14 mouse cellular contexts compared by ENCODE assay signal in the genomic region with DNA sequence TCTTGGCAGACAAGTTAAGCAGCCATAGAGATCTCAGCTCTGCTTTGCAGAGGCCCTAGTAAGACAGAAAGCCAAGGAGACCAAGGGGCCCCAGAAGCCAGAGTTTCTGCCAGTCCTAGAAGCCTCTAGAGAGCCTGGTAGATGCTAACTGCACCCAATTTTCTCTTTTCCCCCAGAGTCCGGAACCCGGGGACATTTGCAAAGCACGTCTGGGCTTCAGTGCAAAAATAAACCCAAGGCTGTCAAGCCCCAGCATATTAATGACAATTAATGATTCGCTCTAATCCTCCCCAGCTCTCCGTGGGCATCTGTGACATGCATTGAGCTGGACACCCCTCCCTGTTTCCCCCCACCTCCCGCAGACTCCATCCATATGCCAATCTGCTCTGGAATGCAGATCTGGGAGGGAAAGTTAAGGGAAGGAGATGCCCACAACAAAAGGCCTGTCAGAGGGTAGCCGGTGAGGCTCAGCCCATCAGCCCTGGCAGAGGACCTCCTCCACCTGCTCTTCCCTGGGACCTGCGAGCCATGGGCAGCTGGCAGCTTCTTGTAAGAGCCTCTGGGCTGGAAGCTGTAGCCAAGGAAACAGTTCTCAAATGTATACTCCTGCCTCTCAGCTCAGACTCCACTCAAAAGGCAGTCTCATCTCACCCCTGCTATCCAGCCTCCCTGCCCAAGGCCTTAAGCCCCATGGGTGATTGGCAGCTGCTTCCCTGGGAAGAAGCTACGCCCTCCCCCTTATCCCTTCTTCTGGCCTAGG.
DNase-seq lines count a peak whose midpoint lies in the region; ATAC-seq lines count a peak whose summit lies in the region.
"Had no signal": no experiment of that assay in that cellular context is flagged by ENCODE, and none has a peak within 500 bp of the region (broad histone marks: within the 10 kb centered on the region; RNA-seq: fewer than 3 reads in every experiment).

No protein-coding gene starts in this region.

- H3K27ac ChIP-seq in neural tube, embryonic 13.5 days (replicated peaks), result 0 out of 2 replicates have a peak overlapping the region, but pooled peaks have one; percentile 6
- no peak overlapping the region for H3K27ac ChIP-seq in neural tube, embryonic 15.5 days (replicated peaks)
- H3K27ac ChIP-seq in hindbrain, embryonic 10.5 days, result peak overlapping the region; percentile 35
- H3K27ac ChIP-seq in midbrain, embryonic 13.5 days, result peak overlapping the region; percentile 75
- no peak overlapping the region for H3K27ac ChIP-seq in liver, embryonic 11.5 days (ENCODE audit: low read depth, low read length)
- H3K27ac ChIP-seq: heart, embryonic 13.5 days; kidney, postnatal 0 days; limb, embryonic 13.5 days; stomach, postnatal 0 days had no signal

- H3K4me2 ChIP-seq in neural tube, embryonic 13.5 days, result no peak overlapping the region
- no peak overlapping the region for H3K4me2 ChIP-seq in neural tube, embryonic 15.5 days
- H3K4me2 ChIP-seq in midbrain, embryonic 13.5 days (replicated peaks), result 0 out of 2 replicates have a peak overlapping the region, but pooled peaks have one; percentile 1
- no peak overlapping the region for H3K4me2 ChIP-seq in liver, embryonic 11.5 days
- H3K4me2 ChIP-seq: heart, embryonic 13.5 days; limb, embryonic 13.5 days had no signal

- H3K4me1 ChIP-seq in neural tube, embryonic 13.5 days (replicated peaks), result peaks cover 17% of the 10 kb centered on the region
- H3K4me1 ChIP-seq in neural tube, embryonic 15.5 days, result peaks cover 16% of the 10 kb centered on the region
- peaks cover 25% of the 10 kb centered on the region for H3K4me1 ChIP-seq in hindbrain, embryonic 10.5 days (replicated peaks)
- peaks cover 32% of the 10 kb centered on the region for H3K4me1 ChIP-seq in midbrain, embryonic 13.5 days (replicated peaks)
- no peaks in the 10 kb centered on the region for H3K4me1 ChIP-seq in liver, embryonic 11.5 days (replicated peaks; ENCODE audit: control insufficient read depth, insufficient read depth, low read length)
- H3K4me1 ChIP-seq: heart, embryonic 13.5 days; limb, embryonic 13.5 days had no signal

- WGBS in neural tube, embryonic 13.5 days, result 27% methylated on average over 9 of the region's 9 CpGs
- WGBS in neural tube, embryonic 15.5 days, result 34% methylated on average over 9 of the region's 9 CpGs
- WGBS in hindbrain, embryonic 10.5 days, result 33% methylated on average over 9 of the region's 9 CpGs
- WGBS in midbrain, embryonic 13.5 days, result 10% methylated on average over 9 of the region's 9 CpGs
- WGBS in liver, embryonic 11.5 days, result 59% methylated on average over 9 of the region's 9 CpGs

- H3K27me3 ChIP-seq in neural tube, embryonic 13.5 days, result no peaks in the 10 kb centered on the region
- H3K27me3 ChIP-seq in neural tube, embryonic 15.5 days (replicated peaks), result no peaks in the 10 kb centered on the region
- no peaks in the 10 kb centered on the region for H3K27me3 ChIP-seq in hindbrain, embryonic 10.5 days (ENCODE audit: insufficient read depth, poor library complexity, severe bottlenecking)
- no peaks in the 10 kb centered on the region for H3K27me3 ChIP-seq in midbrain, embryonic 13.5 days
- H3K27me3 ChIP-seq in liver, embryonic 11.5 days (replicated peaks; ENCODE audit: control insufficient read depth, insufficient read depth, low read length), result no peaks in the 10 kb centered on the region
- H3K27me3 ChIP-seq: heart, embryonic 13.5 days; limb, embryonic 13.5 days had no signal

- DNase-seq in hindbrain, embryonic 10.5 days (ENCODE audit: low spot score), result peak; percentile 17
- no peak for DNase-seq in yolk sac, embryonic 10.5 days (ENCODE audit: low spot score)
- no peak for DNase-seq in liver, embryonic 11.5 days (ENCODE audit: low spot score)
- no peak for DNase-seq in spleen, adult 18-20 months
- DNase-seq: lung, adult 18-20 months; thymus, postnatal 36 days had no signal

- peak; percentile 72 for ATAC-seq in neural tube, embryonic 13.5 days (ENCODE audit: low read depth)
- ATAC-seq in neural tube, embryonic 15.5 days (ENCODE audit: low FRiP score), result no peak; the same call in 1 of the 2 replicates
- ATAC-seq in midbrain, embryonic 13.5 days, result peak; percentile 85
- no peak for ATAC-seq in liver, embryonic 11.5 days (replicated peaks; ENCODE audit: low FRiP score)
- ATAC-seq: inflammation-experienced regulatory T-cells, adult 6 months had no signal

- no peaks in the 10 kb centered on the region for H3K9me3 ChIP-seq in neural tube, embryonic 13.5 days
- no peaks in the 10 kb centered on the region for H3K9me3 ChIP-seq in neural tube, embryonic 15.5 days (replicated peaks)
- no peaks in the 10 kb centered on the region for H3K9me3 ChIP-seq in hindbrain, embryonic 10.5 days
- H3K9me3 ChIP-seq in midbrain, embryonic 13.5 days, result no peaks in the 10 kb centered on the region
- no peaks in the 10 kb centered on the region for H3K9me3 ChIP-seq in liver, embryonic 11.5 days (ENCODE audit: control insufficient read depth, low read length)
- H3K9me3 ChIP-seq: heart, embryonic 13.5 days; limb, embryonic 13.5 days had no signal

- H3K9ac ChIP-seq in neural tube, embryonic 13.5 days, result no peak overlapping the region
- no peak overlapping the region for H3K9ac ChIP-seq in neural tube, embryonic 15.5 days (replicated peaks)
- H3K9ac ChIP-seq in midbrain, embryonic 13.5 days (replicated peaks), result no peak overlapping the region
- no peak overlapping the region for H3K9ac ChIP-seq in liver, embryonic 11.5 days (ENCODE audit: low read depth, low read length)
- H3K9ac ChIP-seq: heart, embryonic 13.5 days; limb, embryonic 13.5 days had no signal

- H3K36me3 ChIP-seq in neural tube, embryonic 13.5 days, result no peaks in the 10 kb centered on the region
- H3K36me3 ChIP-seq in neural tube, embryonic 15.5 days, result no peaks in the 10 kb centered on the region
- H3K36me3 ChIP-seq in hindbrain, embryonic 10.5 days, result no peaks in the 10 kb centered on the region
- H3K36me3 ChIP-seq in midbrain, embryonic 13.5 days, result no peaks in the 10 kb centered on the region
- H3K36me3 ChIP-seq in liver, embryonic 11.5 days (ENCODE audit: control insufficient read depth, insufficient read depth, low read length), result no peaks in the 10 kb centered on the region
- H3K36me3 ChIP-seq: heart, embryonic 13.5 days; limb, embryonic 13.5 days had no signal

- H3K4me3 ChIP-seq in neural tube, embryonic 13.5 days, result no peak overlapping the region
- no peak overlapping the region for H3K4me3 ChIP-seq in neural tube, embryonic 15.5 days (replicated peaks)
- no peak overlapping the region for H3K4me3 ChIP-seq in hindbrain, embryonic 10.5 days
- no peak overlapping the region for H3K4me3 ChIP-seq in midbrain, embryonic 13.5 days (replicated peaks)
- H3K4me3 ChIP-seq in liver, embryonic 11.5 days (ENCODE audit: low read depth, low read length), result no peak overlapping the region
- H3K4me3 ChIP-seq: heart, embryonic 13.5 days; limb, embryonic 13.5 days had no signal

Comparison
In these comparisons a context has a peak if more than half of its experiments do, and no peak if none do; other contexts are left out.
1. ATAC-seq: peak in neural tube, embryonic 13.5 days (single experiment) and midbrain, embryonic 13.5 days (single experiment); none in neural tube, embryonic 15.5 days (single experiment) and liver, embryonic 11.5 days (single experiment).
2. H3K27ac ChIP-seq: peak in neural tube, embryonic 13.5 days (single experiment), hindbrain, embryonic 10.5 days (single experiment) and midbrain, embryonic 13.5 days (single experiment); none in neural tube, embryonic 15.5 days (single experiment) and liver, embryonic 11.5 days (single experiment).